Mouse (Mus musculus): Measurements from ENCODE around the gene Calr.
"Not testable (repeated sequence)": the region's sequence is repeated elsewhere in the genome, so short reads cannot be mapped to it uniquely, and the experiment has no call there.

Calr gene

GRCm38 (mm10) chr8:84841514-84841913 is 5.2 kb downstream of the Calr start:
- no peak for DNase-seq

GRCm38 (mm10) chr8:84840248-84840999 is 6.3 kb downstream of the Calr start, which contains the start of gene Rad23a:
TSS of gene Rad23a (minus strand) at chr8:84840665.
- peak; percentile 89 for DNase-seq

GRCm38 (mm10) chr8:84839875-84840247 is 6.9 kb downstream of the Calr start:
- no peak for DNase-seq

- DNase-seq: no peak
Observed at GRCm38 (mm10) chr8:84839411-84839810, 7.3 kb downstream of the Calr start.

DNA sequence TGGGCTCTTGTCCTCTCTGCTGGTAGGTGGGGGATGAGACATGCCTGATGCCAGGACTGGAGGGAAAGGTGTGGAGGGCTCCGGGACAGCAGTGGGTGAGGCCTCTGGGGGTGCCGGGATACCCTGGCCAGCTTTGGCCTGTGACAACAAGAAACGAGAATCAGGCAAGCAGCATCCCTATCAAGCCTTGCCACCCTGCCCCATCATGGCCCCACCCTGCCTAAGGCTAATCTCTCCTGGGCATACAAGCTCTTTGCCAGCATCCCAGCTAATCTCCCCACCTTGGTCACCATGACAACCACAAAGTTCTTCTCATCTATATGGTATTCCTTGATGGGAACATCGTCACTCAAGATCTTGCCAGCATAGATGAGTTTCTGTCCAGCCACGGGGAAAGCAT is 8.2 kb downstream of the Calr start:
- DNase-seq: no peak

DNA sequence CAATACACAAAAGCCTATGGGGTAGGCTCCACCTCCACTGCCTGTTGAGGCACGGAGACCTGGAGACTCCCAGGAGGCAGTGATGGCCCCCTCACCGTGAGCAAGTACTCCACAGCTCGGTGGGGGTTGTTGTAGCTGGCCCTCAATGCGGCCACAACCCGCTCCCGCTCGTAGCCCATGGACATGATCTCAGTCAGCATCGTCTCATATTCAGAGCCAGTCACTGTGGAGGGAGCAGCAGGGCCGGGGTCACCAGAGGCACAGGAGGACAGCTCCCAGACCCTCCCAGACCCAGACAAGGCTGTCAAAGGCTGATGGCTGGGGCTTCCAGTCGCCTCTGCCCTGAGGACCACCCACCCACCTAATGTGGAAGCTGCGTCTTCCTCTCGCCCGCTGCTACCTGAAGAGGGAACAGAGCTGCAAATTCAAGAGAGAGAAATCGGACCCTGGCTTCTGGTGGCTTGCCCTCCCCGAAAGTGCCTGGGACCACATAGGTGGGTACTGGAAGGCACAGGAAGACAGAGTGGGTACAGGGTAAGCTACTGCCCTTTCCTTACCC is 8.7 kb downstream of the Calr start:
- DNase-seq: no peak

DNA sequence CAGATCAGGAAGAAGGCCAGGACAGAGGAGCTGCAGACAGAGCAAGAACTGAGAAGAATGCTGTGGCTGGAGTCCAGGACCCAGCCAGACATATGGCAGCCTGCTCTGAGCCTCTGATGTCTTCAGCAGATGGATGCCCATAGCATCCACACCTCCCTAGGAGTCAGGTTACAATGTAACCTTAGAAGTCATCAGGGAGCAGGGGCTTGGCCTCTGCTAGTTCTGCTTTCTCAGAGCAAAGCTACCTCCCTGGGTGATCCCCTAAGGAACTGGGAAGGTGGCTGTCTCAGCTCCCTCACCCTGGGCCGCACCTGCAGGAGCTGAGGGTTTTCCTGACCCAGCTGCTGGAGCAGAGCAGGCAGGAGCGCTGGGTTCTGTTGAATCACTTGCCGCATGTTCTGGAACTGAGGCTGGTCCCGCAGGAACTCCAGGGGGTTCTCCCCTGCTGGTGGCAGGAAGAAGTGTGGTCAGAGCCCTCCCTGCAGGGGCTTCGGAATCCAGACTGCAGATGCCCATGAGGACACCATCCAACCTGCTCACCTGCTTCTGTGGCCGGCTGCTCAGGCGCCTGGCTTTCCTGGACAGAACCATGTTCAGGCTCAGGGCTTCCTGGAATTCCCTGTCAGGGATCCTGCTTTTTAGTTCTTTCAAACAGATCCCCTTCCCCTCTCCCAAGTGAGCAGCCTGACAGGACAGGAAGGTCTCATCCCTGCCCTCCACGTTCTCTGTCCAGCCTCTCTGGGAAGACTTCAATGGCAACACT is 9.4 kb downstream of the Calr start:
- DNase-seq: no peak

GRCm38 (mm10) chr8:84834866-84835855 is 11.6 kb downstream of the Calr start:
- DNase-seq: no peak

GRCm38 (mm10) chr8:84834002-84834865 is 12.5 kb downstream of the Calr start:
- no peak for DNase-seq

- no peak for DNase-seq
Observed at GRCm38 (mm10) chr8:84832759-84833742, 13.7 kb downstream of the Calr start.

GRCm38 (mm10) chr8:84832034-84832717 is 14.6 kb downstream of the Calr start:
- peak; percentile 85 for DNase-seq

DNA sequence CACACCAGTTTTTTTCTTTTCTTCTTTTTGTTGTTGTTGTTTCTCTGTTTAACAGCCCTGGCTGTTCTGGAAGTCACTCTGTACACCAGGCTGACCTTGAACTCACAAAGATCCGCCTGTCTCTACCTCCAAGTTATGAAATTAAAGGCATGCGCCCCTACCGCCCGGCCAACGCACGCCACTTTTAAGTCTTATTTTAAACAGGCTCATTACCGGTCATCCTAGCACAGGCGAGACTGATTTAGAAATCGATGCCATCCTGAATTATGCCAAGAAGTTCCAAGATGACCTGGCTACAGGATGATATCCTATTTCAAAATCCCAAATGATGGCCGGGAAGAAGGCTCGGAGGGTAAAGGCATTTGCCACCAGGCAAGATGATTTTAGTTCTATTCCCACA is 15.2 kb downstream of the Calr start, which contains the start of gene Gadd45gip1:
Gadd45gip1 (plus strand) TSS at position 33 of the 400 bp plus-strand sequence.
- DNase-seq: peak; percentile 36

- DNase-seq: not testable (repeated sequence)
Observed at GRCm38 (mm10) chr8:84826518-84826917, 20.2 kb downstream of the Calr start.

DNA sequence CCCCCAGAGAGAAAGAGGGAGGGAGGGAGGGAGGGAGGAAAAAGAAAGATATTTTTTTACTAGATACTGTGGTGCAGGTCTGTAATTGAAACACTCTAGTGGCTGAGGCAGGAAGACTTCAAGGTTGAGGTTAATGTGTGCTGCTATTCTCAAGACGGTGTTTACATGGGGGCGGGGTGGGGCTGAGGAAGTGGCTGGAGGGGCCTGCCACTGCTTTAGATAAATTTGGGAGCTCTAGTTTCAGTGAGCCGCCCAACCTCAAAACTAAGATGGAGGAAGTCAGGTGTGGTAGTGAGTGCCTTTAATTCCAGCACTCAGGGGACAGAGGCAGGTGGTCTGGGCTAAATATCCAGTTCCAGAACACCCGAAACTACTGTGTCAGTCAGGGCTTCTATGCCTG is 21.1 kb downstream of the Calr start:
- DNase-seq: no peak

- peak; percentile 63 for DNase-seq
Observed at GRCm38 (mm10) chr8:84823653-84824052, 23.1 kb downstream of the Calr start.

GRCm38 (mm10) chr8:84822723-84823122 is 24.0 kb downstream of the Calr start, which contains the start of gene Dand5:
TSS of gene Dand5 (minus strand) at chr8:84822823.
- no peak for DNase-seq

DNA sequence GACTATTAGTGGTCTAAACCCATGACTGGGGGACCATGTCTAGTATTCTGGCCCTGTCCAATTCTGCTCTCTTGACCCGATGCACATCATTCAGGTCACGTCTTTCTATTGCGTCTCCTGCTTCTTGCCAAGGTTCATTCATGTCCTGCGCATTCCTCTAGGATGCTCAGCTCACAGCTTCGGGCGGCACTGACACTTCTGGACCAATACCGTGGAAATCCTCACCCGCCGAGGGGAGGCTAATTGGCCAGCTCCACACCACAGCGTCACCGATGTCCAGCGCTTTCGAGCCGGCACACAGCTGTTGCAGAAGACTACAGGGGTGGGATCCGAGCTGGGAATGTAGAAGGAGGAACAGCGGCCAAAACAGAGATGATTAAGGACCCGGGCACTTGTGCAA is 30.6 kb downstream of the Calr start:
- no peak for DNase-seq

DNA sequence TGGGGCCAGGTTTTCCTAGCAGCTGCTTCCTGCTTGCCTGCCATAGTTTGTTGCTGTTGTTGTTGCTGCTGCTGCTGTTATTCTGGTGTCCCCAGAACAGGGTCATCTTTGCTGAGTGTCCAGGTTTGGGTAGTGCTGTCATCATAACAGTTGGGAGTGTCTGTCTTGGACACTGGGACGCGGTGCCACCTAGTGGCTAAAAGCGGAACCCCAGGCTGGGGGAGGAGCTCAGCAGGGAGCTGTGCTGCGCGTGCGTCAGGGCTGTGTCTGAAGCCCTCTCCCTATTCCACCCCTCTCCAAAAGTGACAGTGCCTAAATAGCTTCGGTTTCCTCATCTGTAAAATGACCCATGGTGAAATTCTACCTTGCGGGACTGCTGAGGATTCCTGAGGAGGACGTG is 31.2 kb downstream of the Calr start:
- DNase-seq: peak; percentile 96
